Mouse (Mus musculus) heart, postnatal 25 days (tissue): ENCODE results near the gene Gm7298. TPM values are rescaled to one million over a fixed set of nuclear protein-coding genes. Genes with fewer than 3 reads are reported as not detected.
"Not testable (repeated sequence)": the region's sequence is repeated elsewhere in the genome, so short reads cannot be mapped to it uniquely, and the experiment has no call there.

Experiments used
- DNase-seq: peaks from one replicate; pipeline ENCODE4 v3.0.0; 2022; ENCODE audit warnings: low spot score
- intact Hi-C: fragments of 180-260 bp; cut with DNase I; formaldehyde crosslinking; loops from one replicate; pipeline ENCODE4 v1.15.1; 2025
- total RNA-seq, 2 experiments: library from RNA; stranded (reverse); gene quantifications; 2 replicates each; pipeline ENCODE4 v1.2.3; 2021

Gene Gm7298
- total RNA-seq = not detected

GRCm38 (mm10) chr6:121732632-121733031 lies at the start of gene Gm7298:
Gene Gm7298 (plus strand): TSS chr6:121732932.
- DNase-seq = no peak
- intact Hi-C loops = no loop called here

DNA sequence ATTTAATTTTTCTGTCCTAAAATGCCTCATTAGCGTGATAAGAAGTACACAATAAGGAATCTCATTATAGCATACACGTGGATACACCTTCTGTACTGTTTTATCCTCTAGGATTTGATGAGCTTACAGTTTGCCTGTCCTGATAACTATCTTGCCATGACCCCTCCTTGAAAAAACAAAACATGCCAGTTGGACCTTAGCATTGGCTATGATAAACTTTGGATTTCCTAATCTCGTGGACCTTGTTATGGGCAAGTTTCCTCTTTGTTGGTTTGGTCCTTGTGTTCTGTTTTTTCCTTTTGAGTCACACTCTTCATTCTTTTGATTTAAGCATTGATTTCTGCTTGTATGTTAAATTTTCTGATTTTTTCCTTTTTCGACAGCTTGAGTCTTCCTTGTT lies 95.3 kb downstream of the Gm7298 start:
- intact Hi-C loops = no loop called here
- no peak for DNase-seq

GRCm38 (mm10) chr6:121836361-121836760 lies 103.6 kb downstream of the Gm7298 start:
- intact Hi-C loops = no loop called here
- DNase-seq = no peak

DNA sequence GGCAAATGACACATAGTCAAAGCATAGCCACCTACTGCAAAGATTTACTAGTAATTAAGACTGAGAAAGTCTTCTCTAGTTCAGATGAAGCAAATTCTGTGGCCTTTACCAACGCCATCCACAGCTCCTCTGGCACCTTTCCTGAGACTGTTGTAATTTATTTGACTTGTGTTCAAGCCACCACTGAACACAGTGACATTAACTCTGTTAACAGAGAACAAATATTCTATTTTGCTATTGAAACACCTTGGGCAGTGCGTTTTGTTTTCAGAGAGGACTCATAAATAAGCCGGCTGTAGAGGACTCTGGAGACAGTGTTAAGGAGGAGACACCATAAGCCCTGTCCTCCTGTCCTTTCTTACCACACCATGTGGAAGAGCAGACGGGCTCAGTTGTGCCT lies 105.5 kb downstream of the Gm7298 start, which contains the start of gene Mug1:
Gene Mug1, plus strand, starts transcription at position 271 of the 400 bp plus-strand sequence.
- DNase-seq, intact Hi-C loops: not testable (repeated sequence)

Other genes with a start within 250 kb of the Gm7298 start
- 1 to 10 TPM in 1 of 2 experiments, under 1 TPM in 1; 0.70 to 1.0 TPM for gene A2m, start 97.6 kb upstream of the Gm7298 start, total RNA-seq
- gene Mug1, start 105.6 kb downstream of the Gm7298 start, total RNA-seq = not detected